Mouse (Mus musculus) heart, adult 8-10 months (tissue): ENCODE results near the gene Zfp128. TPM values are rescaled to one million over a fixed set of nuclear protein-coding genes. Genes with fewer than 3 reads are reported as not detected.
"Not testable (repeated sequence)": the region's sequence is repeated elsewhere in the genome, so short reads cannot be mapped to it uniquely, and the experiment has no call there.

Experiments used
- DNase-seq: peaks from one replicate; pipeline ENCODE4 v3.0.0; 2022; ENCODE audit warnings: low spot score
- total RNA-seq, 4 experiments: library from RNA; stranded (reverse); gene quantifications; 2 replicates each; pipeline ENCODE4 v1.2.4; 2022

The Zfp128 gene
- total RNA-seq, 4 experiments from 2014 or later = 3.0 to 3.9 (median 3.5) TPM

DNA sequence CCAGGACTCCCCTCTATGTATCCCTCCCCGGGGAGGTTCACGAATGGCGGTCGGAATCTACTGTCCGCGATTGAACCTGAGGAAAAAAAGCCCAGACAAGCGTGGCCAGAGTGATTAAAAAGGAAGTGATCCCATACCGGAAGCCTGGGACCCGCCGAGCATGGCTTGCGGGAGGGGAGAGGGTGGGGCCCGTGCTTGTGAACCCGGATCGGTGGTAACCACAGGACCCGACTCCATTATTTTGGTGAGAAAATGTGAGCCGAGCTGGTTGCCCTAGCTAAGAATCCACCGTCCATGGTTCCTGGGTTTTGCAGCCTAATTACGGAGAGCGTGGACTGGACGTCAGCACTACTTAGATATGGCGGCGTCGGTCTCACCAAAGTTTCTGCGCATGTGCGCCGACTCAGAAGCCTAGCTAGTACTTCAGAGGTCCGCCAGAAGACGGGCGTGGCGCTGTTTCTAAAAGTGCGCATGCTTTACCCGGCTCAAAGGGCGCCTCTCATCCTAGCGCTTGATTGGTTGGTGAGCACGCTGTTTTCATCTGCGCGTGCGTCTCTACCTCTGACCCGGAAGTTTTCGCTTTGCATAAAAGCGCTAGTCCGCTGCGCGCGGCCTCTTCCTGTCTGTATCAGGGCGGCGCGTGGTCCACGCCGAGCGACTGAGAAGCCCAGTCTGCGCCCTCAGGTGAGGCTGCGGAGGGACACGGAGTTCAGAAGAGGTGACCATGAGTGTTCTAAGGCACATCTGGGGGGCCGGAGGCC, 40.9 kb downstream of the Zfp128 start, which contains the start of gene Rps5:
Gene Rps5, plus strand, starts transcription at position 586 of the 761 bp plus-strand sequence.
- DNase-seq = peak; percentile 99

DNA sequence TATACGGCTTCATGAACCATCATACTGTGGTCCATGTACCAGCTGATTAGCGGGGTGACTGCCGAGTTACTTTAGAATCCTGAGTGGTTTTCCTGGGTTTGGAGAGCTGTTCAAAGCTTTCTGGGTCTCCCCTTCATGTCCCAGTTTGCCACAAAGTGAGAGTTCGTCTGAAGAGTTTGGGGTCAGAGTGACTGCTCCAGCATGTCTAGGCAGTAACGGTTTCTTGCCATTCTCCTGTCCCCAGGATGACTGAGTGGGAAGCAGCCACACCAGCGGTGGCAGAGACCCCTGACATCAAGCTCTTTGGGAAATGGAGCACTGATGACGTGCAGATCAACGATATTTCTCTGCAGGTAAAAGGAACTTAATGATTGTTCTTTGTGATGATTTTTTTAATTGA, 41.8 kb downstream of the Zfp128 start:
- no peak for DNase-seq

DNA sequence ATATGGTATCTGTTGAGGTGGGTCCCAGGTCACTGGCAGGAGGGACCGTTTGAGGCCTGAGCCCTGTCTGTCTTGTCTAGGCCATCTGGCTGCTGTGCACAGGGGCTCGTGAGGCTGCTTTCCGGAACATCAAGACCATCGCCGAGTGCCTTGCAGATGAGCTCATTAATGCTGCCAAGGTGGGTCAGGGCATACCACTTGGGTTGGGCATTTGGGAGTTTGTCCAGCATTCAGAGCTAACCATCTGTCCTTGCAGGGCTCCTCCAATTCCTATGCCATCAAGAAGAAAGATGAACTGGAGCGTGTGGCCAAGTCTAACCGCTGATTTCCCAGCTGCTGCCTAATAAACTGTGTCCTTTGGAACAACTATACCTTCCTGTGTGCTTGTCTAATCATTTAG, 45.3 kb downstream of the Zfp128 start:
- DNase-seq = no peak

DNA sequence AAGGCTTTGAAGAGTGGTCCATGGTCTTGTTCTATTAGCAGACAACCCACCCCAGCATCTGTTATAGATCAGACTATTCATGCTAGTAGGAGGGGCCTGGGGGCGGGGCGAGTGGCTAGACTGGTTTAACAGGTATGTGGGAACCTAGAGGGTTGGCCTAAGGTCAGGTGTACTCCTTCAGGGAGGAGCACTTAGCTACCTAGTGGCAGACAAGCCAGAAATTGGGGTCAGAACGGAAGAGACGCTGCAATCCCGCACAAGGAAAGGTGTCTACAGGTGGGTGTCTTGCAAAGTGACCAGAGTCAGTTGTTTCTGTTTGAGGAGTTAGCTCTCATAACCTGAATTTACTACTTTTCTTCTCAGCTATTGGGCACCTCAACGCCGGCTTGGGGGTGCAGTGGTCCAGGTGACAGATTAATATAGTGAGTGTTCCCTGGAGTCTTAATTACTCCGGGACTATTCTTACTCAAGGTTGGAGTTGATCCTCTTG, 46.3 kb downstream of the Zfp128 start, which contains the start of gene Rnf225:
Gene Rnf225, plus strand, starts transcription at position 226 of the 490 bp plus-strand sequence.
- DNase-seq = no peak

DNA sequence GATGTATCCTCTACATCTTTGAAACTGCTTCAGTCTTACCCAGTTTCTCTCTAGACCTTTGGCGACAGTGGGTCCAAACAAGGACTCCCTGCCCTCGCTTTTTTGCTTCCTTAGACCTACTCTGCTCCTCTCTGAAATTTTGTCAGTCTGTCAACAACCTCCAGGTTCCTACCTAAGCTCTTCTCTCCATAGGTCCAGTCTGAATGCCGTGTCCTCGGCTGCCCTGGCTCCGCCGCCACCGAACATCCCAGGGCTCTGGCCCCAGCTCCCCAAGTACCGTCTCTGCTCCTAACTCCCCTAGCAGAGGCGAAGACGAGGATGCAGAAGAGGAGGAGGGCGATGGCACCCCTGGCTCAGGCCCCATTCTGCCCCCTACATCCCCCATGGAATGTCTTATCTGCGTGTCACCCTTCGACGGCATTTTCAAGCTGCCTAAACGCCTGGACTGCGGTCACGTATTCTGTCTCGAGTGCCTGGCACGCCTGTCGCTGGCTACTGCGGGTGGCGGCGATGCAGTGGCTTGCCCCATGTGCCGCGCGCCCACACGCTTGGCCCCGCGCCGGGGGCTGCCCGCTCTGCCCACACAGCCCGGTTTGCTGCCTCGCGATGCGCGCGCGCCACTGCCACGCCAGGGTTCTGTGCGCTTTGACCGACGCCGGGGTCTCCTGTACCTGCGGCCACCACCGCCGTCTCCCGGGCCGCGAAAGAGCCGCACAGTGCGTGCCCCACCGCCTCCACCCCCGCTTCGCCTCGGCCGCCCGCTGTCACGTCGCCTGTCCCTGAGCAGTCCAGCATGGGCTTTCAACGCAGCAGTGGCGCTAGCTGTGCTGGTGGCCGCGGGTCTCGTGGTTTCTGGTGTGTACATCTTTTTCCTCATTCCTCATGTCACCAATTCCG, 47.0 kb downstream of the Zfp128 start:
- no peak for DNase-seq

DNA sequence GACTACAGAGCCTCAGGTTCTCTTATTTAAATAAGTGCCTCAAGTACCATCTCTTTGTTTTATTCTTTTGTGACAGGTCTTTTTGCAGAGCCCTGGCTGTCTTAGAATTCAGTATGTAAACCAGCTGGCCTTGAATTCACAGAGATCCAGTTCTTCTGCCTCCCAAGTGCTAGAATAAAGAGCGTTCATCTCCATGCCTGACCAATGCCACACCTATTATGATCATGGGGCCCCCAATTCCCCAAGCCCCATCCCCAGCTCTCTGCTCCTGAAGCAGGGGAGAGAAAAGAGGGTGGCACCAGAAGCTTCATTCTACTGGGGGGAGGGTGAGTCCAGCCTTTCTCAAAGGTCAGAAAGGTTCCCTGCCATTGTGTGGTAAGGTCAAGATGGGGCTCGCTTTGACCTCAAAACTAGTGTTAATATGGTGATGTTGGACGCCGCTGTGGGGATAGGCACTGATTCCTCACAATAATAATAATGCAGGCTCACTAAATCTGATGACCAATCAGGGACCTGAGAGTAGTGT, 52.7 kb downstream of the Zfp128 start:
- no peak for DNase-seq

DNA sequence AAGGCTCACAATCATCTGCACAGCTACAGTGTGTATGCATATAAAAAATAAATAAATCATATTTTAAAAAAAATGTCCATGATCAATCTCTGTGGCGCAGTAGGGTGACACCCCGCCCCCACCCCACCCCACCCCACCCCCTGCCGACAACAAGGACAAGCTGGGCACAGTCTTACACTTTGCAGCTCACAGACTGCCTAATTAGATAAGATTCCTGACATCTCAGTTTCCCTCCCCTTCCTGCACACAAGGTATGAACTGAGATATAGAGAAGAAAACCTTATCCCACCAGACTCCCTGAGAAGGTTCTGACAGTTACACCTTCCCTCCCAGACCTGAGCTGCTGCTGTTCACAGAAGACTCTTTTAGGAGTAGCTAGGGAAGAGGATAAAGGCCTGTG, 53.8 kb downstream of the Zfp128 start:
- DNase-seq = no peak

DNA sequence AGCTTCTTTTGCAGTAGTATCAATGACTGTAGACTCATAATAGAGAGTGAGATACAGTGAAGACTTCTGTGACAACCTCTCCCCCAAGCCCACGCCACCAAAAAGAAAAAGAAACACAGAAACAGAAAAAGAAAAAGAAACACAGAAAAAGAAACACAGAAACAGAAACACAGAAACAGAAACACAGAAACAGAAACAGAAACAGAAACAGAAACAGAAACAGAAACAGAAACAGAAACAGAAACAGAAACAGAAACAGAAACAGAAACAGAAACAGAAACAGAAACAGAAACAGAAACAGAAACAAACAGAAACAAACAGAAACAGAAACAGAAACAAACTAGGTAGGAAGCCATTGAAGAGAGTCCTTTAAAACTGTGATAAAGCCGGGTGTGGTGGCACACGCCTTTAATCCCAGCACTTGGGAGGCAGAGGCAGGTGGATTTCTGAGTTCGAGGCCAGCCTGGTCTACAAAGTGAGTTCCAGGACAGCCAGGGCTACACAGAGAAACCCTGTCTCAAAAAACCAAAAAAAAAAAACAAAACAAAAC, 56.4 kb downstream of the Zfp128 start:
- DNase-seq = not testable (repeated sequence)

DNA sequence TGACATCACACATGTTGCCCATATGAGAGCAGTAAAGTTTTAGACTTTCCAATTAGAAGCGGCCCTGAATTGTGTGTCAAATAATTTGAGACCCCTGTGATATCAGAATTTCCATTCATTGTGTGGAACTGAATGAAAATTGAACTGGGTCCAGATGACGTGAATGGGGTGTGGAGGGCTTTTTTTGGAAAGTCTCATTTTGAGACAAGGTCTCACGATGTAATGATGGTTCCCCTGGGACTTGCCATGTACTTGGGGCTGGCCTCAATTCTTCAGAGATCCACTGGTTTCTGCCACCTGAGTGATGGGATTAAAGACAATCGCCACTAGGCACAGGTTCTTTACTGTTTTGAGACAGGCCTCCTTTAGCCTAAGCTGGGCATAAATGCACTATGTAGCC, 59.6 kb downstream of the Zfp128 start:
- DNase-seq = no peak

Other genes with a start within 250 kb of the Zfp128 start
- not detected for gene Vmn2r54, start 240.9 kb upstream of the Zfp128 start, total RNA-seq
- gene Vmn2r55, start 196.2 kb upstream of the Zfp128 start, total RNA-seq = not detected
- not detected for gene Vmn2r56, start 146.2 kb upstream of the Zfp128 start, total RNA-seq
- 1 to 10 TPM in 2 of 4 experiments, under 1 TPM in 2; 0.41 to 2.0 (median 1.2) TPM for gene Zscan18, start 77.5 kb upstream of the Zfp128 start, total RNA-seq
- gene Zfp329, start 62.3 kb upstream of the Zfp128 start, total RNA-seq = 1 to 10 TPM; 4.7 to 7.6 (median 5.6) TPM
- gene Zfp110, start 46.4 kb upstream of the Zfp128 start, total RNA-seq = 10 to 100 TPM; 18.0 to 22.0 (median 19.6) TPM
- 1 to 10 TPM; 3.8 to 5.5 (median 5.0) TPM for gene Zscan22, start 16.6 kb downstream of the Zfp128 start, total RNA-seq
- 100 to 1,000 TPM; 502 to 620 (median 561) TPM for gene Rps5, start 41.1 kb downstream of the Zfp128 start, total RNA-seq
- under 1 TPM; 0.22 to 0.31 (median 0.25) TPM for gene Rnf225, start 46.2 kb downstream of the Zfp128 start, total RNA-seq
- gene Zfp324, start 84.7 kb downstream of the Zfp128 start, total RNA-seq = 1 to 10 TPM; 2.7 to 3.2 (median 2.8) TPM
- 1 to 10 TPM; 2.2 to 4.1 (median 3.6) TPM for gene Zfp446, start 96.7 kb downstream of the Zfp128 start, total RNA-seq
- not detected for gene Slc27a5, start 117.0 kb downstream of the Zfp128 start, total RNA-seq
- 10 to 100 TPM; 77.8 to 92.6 (median 83.6) TPM for gene Trim28, start 117.9 kb downstream of the Zfp128 start, total RNA-seq
- 10 to 100 TPM in 1 of 4 experiments, 1 to 10 TPM in 3; 6.9 to 11.3 (median 7.2) TPM for gene Zbtb45, start 128.9 kb downstream of the Zfp128 start, total RNA-seq
- 100 to 1,000 TPM; 142 to 153 (median 147) TPM for gene Chmp2a, start 153.6 kb downstream of the Zfp128 start, total RNA-seq
- gene Ube2m, start 157.1 kb downstream of the Zfp128 start, total RNA-seq = 100 to 1,000 TPM; 204 to 216 (median 210) TPM
- under 1 TPM; 0.19 to 0.60 (median 0.29) TPM for gene Mzf1, start 173.6 kb downstream of the Zfp128 start, total RNA-seq
- not detected for gene Vmn1r85, start 214.0 kb downstream of the Zfp128 start, total RNA-seq
- gene Vmn1r86, start 238.7 kb downstream of the Zfp128 start, total RNA-seq = not detected